16 mouse cellular contexts compared by ENCODE assay signal in the genomic region with DNA sequence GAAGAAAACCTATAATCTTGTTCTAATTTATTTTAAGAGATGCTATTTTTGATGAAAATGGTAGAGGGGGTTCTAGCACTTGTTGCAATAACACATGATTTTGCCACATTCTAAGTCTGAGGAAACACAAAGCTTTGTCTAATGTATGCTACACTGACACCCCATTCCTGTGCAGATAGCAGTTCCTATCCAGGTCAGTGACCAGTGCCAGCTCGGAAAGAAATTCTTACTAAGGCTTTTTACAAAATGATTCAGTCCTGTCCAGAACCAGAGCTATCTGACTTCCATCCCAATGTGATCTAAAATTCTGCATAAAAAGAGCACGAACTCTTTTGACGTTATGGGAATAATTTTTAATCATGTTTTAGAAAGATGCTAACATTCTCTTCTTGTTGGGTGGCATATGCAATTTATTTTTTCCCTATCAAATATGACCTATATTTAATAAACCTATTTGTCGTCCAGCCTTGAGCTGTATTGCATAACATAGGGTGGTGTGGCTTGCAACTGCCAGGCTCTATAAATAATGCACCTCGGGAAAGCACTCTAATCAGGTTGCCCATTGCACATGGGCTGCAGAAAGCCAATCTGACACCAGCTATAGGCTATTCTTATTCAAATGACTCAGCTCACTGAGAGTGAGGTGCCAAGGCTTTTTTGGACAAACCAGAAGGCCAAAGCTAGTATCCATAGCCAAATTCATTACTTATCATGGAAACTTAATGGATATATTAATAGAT.
DNase-seq lines count a peak whose midpoint lies in the region; TF ChIP-seq lines count a peak whose summit lies in the region.
"Had no signal": no experiment of that assay in that cellular context is flagged by ENCODE, and none has a peak within 500 bp of the region (broad histone marks: within the 10 kb centered on the region; RNA-seq: fewer than 3 reads in every experiment).

No protein-coding gene starts in this region.

- DNase-seq in gastrocnemius, adult 2 months = peak; percentile 17
- no peak for DNase-seq in gastrocnemius, postnatal 10 days
- DNase-seq in cerebellum, adult 18-20 months = peak; percentile 70 to 83
- DNase-seq in cerebellum, postnatal 36 days = peak; percentile 69 to 76
- DNase-seq in heart, postnatal 4 days = peak; percentile 27
- no peak for DNase-seq in embryo, embryonic 11 days
- DNase-seq in lung, postnatal 4 days = no peak
- no peak for DNase-seq in spleen, postnatal 4 days (ENCODE audit: low spot score in 2 of 2)
- DNase-seq: adrenal gland, postnatal 14 days; layer of hippocampus, postnatal 36 days; liver, postnatal 0 days; right cerebral cortex, postnatal 14 days had no signal

- no peak overlapping the region for H3K27ac ChIP-seq in gastrocnemius, adult 2 months
- H3K27ac ChIP-seq: embryonic facial prominence, embryonic 15.5 days; hindbrain, embryonic 15.5 days; limb, embryonic 15.5 days; neural tube, embryonic 13.5 days had no signal

- no peak for TF ChIP-seq CTCF in gastrocnemius, adult 2 months (IDR thresholded peaks at IDR 0.05)

- H3K4me3 ChIP-seq in gastrocnemius, adult 2 months = no peak overlapping the region
- H3K4me3 ChIP-seq: embryonic facial prominence, embryonic 15.5 days; hindbrain, embryonic 15.5 days; limb, embryonic 15.5 days; neural tube, embryonic 13.5 days had no signal

- intact Hi-C loops in gastrocnemius, adult 2 months (cut with DNase I) = no loop called here

Comparison
In these comparisons a context has a peak if more than half of its experiments do, and no peak if none do; other contexts are left out.
1. DNase-seq: peak in gastrocnemius, adult 2 months (single experiment), cerebellum, adult 18-20 months (2 of 2), cerebellum, postnatal 36 days (2 of 2) and heart, postnatal 4 days (single experiment); none in gastrocnemius, postnatal 10 days (single experiment), embryo, embryonic 11 days (single experiment), lung, postnatal 4 days (0 of 2) and spleen, postnatal 4 days (0 of 2).